Mouse (Mus musculus) neural tube, embryonic 14.5 days (tissue): Measurements from ENCODE around the gene Kdr. TPM values are rescaled to one million over a fixed set of nuclear protein-coding genes. Genes with fewer than 3 reads are reported as not detected.

Experiments used
- ATAC-seq: fragments of 200-750 bp; cut with Nextera tagmentation; 2 replicates; pipeline ENCODE4 v1.8.0; 2017; ENCODE audit warnings: low read depth, mild to moderate bottlenecking, moderate TSS enrichment, moderate library complexity
- H3K27ac ChIP-seq: fragments of 300-500 bp; sonication (generic); 2 replicates; pipeline ENCODE4 v1.5.1; 2014; ENCODE audit warnings: low read depth, mild to moderate bottlenecking, control low read depth, low read length, moderate library complexity, mixed read lengths
- H3K27me3 ChIP-seq: fragments of 300-500 bp; sonication (generic); 2 replicates; pipeline ENCODE4 v1.6.1; 2014; ENCODE audit warnings: low read length; ENCODE audit not compliant: control insufficient read depth, insufficient read depth
- H3K36me3 ChIP-seq: fragments of 300-500 bp; sonication (generic); 2 replicates; pipeline ENCODE4 v1.6.1; 2014; ENCODE audit warnings: low read length, mixed read lengths; ENCODE audit not compliant: control insufficient read depth, insufficient read depth
- H3K4me1 ChIP-seq: fragments of 300-500 bp; sonication (generic); 2 replicates; pipeline ENCODE4 v1.6.1; 2014; ENCODE audit warnings: low read length; ENCODE audit not compliant: control insufficient read depth, insufficient read depth
- H3K4me2 ChIP-seq: fragments of 300-500 bp; sonication (generic); 2 replicates; pipeline ENCODE4 v1.6.1; 2014; ENCODE audit warnings: mild to moderate bottlenecking, low read depth, low read length, control low read depth
- H3K4me3 ChIP-seq: fragments of 300-500 bp; sonication (generic); 2 replicates; pipeline ENCODE4 v1.5.1; 2014; ENCODE audit warnings: low read depth, low read length, control low read depth, mixed read lengths
- H3K9ac ChIP-seq: fragments of 300-500 bp; sonication (generic); replicated peaks from 2 replicates; pipeline ENCODE4 v1.6.1; 2014; ENCODE audit warnings: low read depth, mild to moderate bottlenecking, control low read depth, low read length, mixed read lengths
- H3K9me3 ChIP-seq: fragments of 300-500 bp; sonication (generic); 2 replicates; pipeline ENCODE4 v1.6.1; 2016; ENCODE audit warnings: low read length; ENCODE audit not compliant: control insufficient read depth
- WGBS: fragments of 180-500 bp; shearing (Covaris S2); extraction: QIAGEN DNeasy Blood & Tissue Kit; methylation state at CpG from one replicate; pipeline ENCODE4 v1.1.7; 2014; 5-methylcytosine and 5-hydroxymethylcytosine counted together
- polyA plus RNA-seq: library from polyadenylated mRNA; unstranded; fragments of >200 nt; fragmentation: Nextera tagmentation; extraction: Ambion mirVana; gene quantifications from 2 replicates; pipeline ENCODE4 v1.2.1, GENCODE M21; 2014

Gene Kdr
- polyA plus RNA-seq, 1 experiment from 2014 or later: 12.0 TPM

DNA sequence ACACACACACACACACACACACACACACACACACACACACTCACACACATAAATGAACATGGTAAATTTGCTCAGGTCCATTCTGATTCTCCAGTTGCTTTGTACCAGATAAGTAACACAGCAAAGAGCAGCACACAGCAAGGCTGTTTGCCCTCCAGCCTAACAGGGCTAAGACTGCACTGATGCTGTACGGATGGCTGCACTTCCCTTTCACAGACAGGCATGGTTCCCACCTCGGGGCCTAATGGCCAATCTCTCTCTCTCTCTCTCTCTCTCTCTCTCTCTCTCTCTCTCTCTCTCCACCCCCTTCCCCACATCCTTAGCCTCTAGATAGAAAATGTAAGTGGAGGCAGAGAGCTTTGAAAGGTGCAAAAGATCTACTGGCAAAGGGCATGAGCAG is 27.4 kb downstream of the Kdr start:
- no peak overlapping the region for H3K27ac ChIP-seq
- WGBS: 31% methylated on average over 2 of the region's 2 CpGs

DNA sequence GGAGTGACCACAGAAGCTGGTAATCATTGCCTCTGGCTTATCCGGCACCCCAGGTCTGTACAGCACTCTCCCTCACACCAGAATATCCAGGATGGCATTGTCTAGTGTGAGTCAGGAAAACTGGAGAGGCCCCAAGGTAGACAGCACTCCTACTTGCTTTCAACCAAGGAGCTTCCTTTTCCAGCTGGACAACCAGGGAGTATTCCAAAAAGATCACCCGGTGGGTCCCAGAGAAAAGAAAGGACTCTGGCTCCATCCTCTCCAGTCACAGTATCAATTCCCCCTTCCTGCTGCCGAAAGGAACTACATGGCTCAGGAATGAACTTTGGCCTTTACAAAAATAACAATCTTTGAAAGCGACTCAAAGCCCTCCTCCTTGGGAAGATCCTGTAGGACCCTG is 32.9 kb downstream of the Kdr start:
- Histone ChIP-seq H3K27ac (no peak overlapping the region), H3K4me2 (no peak overlapping the region), H3K4me1 (no peaks in the 10 kb centered on the region), H3K4me3 (no peak overlapping the region), H3K9ac (no peak overlapping the region), H3K36me3 (no peaks in the 10 kb centered on the region), H3K9me3 (no peaks in the 10 kb centered on the region), H3K27me3 (no peaks in the 10 kb centered on the region)
- 86% methylated on average over 4 of the region's 4 CpGs for WGBS
- ATAC-seq: no peak

More for the DNA sequence above, 27.4 kb downstream of the Kdr start:
- no peaks in the 10 kb centered on the region for H3K4me1 ChIP-seq
- H3K27me3 ChIP-seq: no peaks in the 10 kb centered on the region
- no peaks in the 10 kb centered on the region for H3K9me3 ChIP-seq
- H3K4me3 ChIP-seq: no peak overlapping the region
- ATAC-seq: no peak
- no peaks in the 10 kb centered on the region for H3K36me3 ChIP-seq
- H3K4me2 ChIP-seq: no peak overlapping the region
- no peak overlapping the region for H3K9ac ChIP-seq

DNA sequence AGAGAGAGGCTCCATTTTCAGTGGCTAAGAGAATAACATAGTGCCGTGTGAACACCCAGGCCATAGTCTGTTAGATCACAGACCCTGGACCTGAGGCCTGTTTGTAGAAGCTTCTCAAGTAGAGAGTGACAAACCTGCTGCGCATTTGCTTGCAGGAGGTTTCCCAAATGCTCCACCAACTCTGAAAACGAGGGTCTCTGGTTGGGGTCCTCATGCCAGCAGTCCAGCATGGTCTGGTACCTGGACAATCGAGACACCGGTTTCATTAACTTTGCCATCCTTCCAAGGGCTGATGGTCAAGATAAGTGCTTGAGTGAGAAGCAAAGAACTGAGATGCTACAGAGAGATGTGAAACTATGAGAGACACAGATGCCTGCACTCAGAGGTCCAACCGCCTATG is 35.0 kb downstream of the Kdr start:
- Histone ChIP-seq H3K4me3 (no peak overlapping the region), H3K36me3 (no peaks in the 10 kb centered on the region), H3K27me3 (no peaks in the 10 kb centered on the region), H3K4me1 (no peaks in the 10 kb centered on the region), H3K9me3 (no peaks in the 10 kb centered on the region), H3K27ac (no peak overlapping the region), H3K4me2 (no peak overlapping the region), H3K9ac (no peak overlapping the region)
- 97% methylated on average over 6 of the region's 6 CpGs for WGBS
- no peak for ATAC-seq

DNA sequence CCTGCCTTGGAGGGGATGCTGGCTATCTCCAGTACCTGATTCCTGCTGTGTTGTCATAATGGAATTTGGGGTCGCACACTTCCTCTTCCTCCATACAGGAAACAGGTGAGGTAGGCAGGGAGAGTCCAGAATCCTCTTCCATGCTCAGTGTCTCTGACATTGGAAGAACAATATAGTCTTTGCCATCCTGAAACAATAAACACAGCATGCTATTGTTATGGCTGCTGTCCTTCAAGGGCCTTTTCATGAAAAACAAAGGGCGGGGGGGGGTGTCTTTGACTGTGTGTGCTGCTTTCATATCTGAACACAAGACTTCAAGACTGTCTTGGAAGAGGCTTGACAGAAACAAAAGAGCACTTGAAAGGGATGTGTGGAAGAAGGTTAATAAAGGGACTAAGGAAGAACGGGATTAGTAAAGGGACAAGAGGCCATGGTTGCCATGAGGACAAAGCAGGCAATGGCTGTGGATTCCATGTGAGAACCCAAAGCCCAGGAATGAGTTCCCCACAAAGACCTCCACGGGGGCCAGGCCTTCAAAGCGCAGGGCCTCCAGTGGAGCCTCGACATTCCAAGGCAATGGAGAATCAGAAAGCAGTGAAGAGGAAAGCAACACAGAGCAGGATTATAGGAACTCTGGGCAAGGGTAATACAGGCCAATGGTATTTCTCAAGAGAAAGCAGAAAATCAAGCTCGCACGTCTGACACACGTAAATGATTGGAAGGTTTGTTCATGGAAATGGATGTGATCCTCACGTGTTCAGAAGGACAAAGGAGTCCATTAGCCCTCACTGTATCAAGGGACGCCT is 36.3 kb downstream of the Kdr start:
- ATAC-seq: no peak
- 57% methylated on average over 11 of the region's 11 CpGs for WGBS
- no peaks in the 10 kb centered on the region for H3K36me3 ChIP-seq

DNA sequence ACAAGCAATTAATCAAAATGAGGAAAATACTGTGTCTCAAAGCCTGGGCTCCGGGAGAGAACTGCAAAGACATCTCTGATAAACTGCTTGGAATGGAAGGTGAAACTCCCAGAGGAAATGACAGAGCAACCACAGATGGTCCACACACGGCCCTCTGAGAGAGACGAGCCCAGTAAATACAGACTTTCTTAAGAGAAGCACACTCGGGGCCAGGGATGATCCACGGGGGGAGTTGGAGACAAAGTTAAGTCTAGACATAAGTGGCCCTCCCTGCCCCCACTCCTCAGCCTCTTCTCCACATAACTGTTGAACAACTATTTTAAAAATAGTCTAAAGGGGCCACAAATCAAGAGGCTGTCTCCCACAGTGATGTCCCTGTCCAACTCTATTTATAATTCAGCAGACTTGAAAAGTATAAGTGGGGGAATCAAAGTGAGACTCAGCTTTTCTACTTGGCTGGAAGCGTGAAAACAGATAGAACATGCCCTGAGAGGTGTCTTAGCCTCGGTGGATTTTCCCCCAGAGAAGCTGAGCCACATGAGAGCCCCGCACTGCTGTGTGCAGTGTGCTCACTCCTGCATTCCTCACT is 39.0 kb downstream of the Kdr start:
- no peak overlapping the region for H3K9ac ChIP-seq
- H3K4me2 ChIP-seq: no peak overlapping the region
- no peak overlapping the region for H3K27ac ChIP-seq
- no peak overlapping the region for H3K4me3 ChIP-seq
- no peaks in the 10 kb centered on the region for H3K4me1 ChIP-seq
- no peak for ATAC-seq
- no peaks in the 10 kb centered on the region for H3K36me3 ChIP-seq
- no peaks in the 10 kb centered on the region for H3K27me3 ChIP-seq
- no peaks in the 10 kb centered on the region for H3K9me3 ChIP-seq
- WGBS: 66% methylated on average over 8 of the region's 8 CpGs

More for the DNA sequence above, 36.3 kb downstream of the Kdr start:
- H3K4me1 ChIP-seq: no peaks in the 10 kb centered on the region
- H3K9ac ChIP-seq: no peak overlapping the region
- H3K27ac ChIP-seq: no peak overlapping the region
- H3K9me3 ChIP-seq: no peaks in the 10 kb centered on the region
- H3K27me3 ChIP-seq: no peaks in the 10 kb centered on the region
- H3K4me2 ChIP-seq: no peak overlapping the region
- no peak overlapping the region for H3K4me3 ChIP-seq

DNA sequence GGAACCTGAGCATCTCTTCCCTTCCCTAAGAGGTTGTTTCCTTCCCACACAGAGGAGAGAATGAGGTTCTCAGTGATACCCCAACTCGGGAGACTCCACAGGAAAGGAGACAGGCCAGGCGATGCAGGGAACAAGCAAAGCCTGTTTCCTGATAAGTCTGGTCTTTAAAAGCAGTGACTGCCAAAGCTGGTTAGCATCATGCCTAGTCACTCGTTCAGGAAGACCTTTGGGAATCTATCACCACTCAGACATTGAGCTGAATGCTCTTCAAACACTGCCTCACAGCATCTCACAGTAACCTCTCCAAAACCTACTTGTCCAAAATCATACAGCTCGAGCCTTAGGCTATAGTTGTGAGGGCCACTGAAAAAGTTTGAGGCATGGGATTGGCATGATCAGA is 40.2 kb downstream of the Kdr start:
- no peak overlapping the region for H3K4me2 ChIP-seq
- H3K27ac ChIP-seq: no peak overlapping the region
- WGBS: 82% methylated on average over 4 of the region's 4 CpGs
- no peak overlapping the region for H3K4me3 ChIP-seq
- no peak for ATAC-seq
- no peaks in the 10 kb centered on the region for H3K4me1 ChIP-seq
- H3K36me3 ChIP-seq: no peaks in the 10 kb centered on the region
- no peaks in the 10 kb centered on the region for H3K9me3 ChIP-seq
- H3K9ac ChIP-seq: no peak overlapping the region
- H3K27me3 ChIP-seq: no peaks in the 10 kb centered on the region

DNA sequence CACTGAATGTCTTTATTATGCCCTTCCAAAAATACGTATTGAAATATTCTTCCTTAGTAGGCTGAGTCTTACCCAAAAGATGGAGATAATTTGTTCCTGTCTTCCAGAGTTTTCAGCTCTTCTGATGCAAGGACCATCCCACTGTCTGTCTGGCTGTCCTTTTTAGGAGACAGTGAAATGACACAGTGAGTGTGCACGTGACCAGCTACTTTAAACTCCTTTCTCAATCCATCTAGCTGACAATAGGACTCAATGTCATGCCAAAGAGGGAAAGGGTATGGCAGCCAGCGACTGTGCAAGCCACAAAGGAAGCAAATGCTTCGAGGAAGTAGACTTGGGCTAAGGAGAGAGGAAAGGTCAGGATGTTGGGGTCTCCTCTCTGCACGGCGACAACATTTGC is 42.0 kb downstream of the Kdr start:
- Histone ChIP-seq H3K27ac (no peak overlapping the region), H3K4me2 (no peak overlapping the region), H3K9ac (no peak overlapping the region), H3K4me1 (no peaks in the 10 kb centered on the region), H3K4me3 (no peak overlapping the region), H3K9me3 (no peaks in the 10 kb centered on the region), H3K27me3 (no peaks in the 10 kb centered on the region), H3K36me3 (no peaks in the 10 kb centered on the region)
- WGBS: 80% methylated on average over 6 of the region's 6 CpGs
- ATAC-seq: no peak

DNA sequence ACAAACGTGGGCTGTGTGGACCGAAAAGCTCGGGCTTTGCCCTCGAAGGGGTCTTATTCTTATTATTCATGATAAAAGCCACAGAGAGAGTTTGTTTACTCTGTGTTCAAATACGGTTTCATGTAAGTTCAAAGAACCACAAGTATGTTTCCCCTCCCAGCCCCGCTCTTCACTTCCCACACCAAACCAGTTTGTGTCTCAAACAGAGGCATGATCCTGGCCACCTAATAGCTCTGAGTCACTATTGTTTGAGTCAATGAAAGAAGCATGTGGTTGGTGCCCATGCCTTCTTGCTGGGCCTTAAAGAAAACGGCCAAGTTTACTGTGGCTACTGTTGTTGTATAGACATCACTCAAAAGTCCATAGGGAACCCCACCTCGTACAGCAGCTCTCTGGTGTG is 43.0 kb downstream of the Kdr start:
- no peak overlapping the region for H3K4me3 ChIP-seq
- no peaks in the 10 kb centered on the region for H3K27me3 ChIP-seq
- H3K4me2 ChIP-seq: no peak overlapping the region
- no peaks in the 10 kb centered on the region for H3K4me1 ChIP-seq
- H3K36me3 ChIP-seq: no peaks in the 10 kb centered on the region
- no peak overlapping the region for H3K9ac ChIP-seq
- H3K27ac ChIP-seq: no peak overlapping the region
- H3K9me3 ChIP-seq: no peaks in the 10 kb centered on the region
- ATAC-seq: no peak
- 86% methylated on average over 8 of the region's 8 CpGs for WGBS

DNA sequence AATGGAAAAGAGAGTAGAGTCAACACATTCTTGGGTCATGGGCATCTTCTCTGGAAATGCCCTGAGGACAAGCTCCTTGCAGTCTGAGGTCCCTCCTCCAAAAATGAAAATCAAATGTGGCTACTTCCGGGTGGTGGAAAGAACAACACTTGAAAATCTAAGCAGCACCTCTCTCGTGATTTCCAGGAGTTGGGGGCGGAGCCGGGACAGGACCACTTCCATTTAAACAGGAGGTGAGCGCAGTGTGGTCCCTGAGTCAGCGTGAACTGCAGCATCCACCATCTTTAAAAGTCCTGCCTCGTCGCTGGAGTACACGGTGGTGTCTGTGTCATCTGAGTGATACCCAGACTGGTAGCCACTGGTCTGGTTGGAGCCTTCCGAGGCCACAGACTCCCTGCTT is 44.1 kb downstream of the Kdr start:
- no peaks in the 10 kb centered on the region for H3K36me3 ChIP-seq
- no peak overlapping the region for H3K4me3 ChIP-seq
- no peak overlapping the region for H3K27ac ChIP-seq
- H3K27me3 ChIP-seq: no peaks in the 10 kb centered on the region
- H3K9ac ChIP-seq: no peak overlapping the region
- no peaks in the 10 kb centered on the region for H3K9me3 ChIP-seq
- WGBS: 83% methylated on average over 10 of the region's 10 CpGs
- ATAC-seq: no peak
- no peaks in the 10 kb centered on the region for H3K4me1 ChIP-seq
- H3K4me2 ChIP-seq: no peak overlapping the region
